Mouse (Mus musculus): Measurements from ENCODE around the gene Tmem132d. TPM values are rescaled to one million over a fixed set of nuclear protein-coding genes. Genes with fewer than 3 reads are reported as not detected.

Gene Tmem132d
- polyA plus RNA-seq, 1 experiment from 2014 or later = 4.1 TPM

DNA sequence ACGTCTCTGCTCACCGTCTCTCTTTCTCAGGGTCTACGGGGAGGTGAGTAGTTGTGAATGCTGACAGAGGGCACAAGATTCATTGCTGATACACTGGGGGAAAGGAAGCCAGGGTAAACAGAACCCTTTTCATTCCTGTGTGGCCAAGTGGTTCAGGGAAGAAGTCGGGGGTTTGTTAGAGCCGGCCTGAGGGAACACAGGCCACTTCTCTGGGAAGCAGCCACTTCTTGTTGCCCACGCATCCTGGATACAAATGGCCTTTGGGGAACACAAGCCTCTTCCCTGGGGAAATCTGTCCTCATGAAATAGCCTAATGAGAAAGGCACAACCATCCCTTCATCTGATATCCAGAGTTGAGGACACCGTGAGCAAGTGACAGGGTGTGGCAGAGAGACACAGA lies 96.0 kb downstream of the Tmem132d start:
- Histone ChIP-seq H3K4me1 (ENCODE audit: control insufficient read depth, insufficient read depth, low read length) (no peaks in the 10 kb centered on the region), H3K9ac (replicated peaks; ENCODE audit: low read length) (no peak overlapping the region), H3K4me3 (replicated peaks; ENCODE audit: low read depth, low read length) (no peak overlapping the region), H3K27ac (replicated peaks; ENCODE audit: low read depth, low read length) (no peak overlapping the region), H3K27me3 (ENCODE audit: control insufficient read depth, insufficient read depth, low read length) (no peaks in the 10 kb centered on the region), H3K9me3 (ENCODE audit: control insufficient read depth, low read length) (no peaks in the 10 kb centered on the region), H3K36me3 (ENCODE audit: control insufficient read depth, insufficient read depth, low read length) (no peaks in the 10 kb centered on the region), H3K4me2 (ENCODE audit: low read length) (no peak overlapping the region)
- no peak for DNase-seq
- ATAC-seq (ENCODE audit: low FRiP score, low TSS enrichment) = no peak
- 87% methylated on average over 7 of the region's 7 CpGs for WGBS

DNA sequence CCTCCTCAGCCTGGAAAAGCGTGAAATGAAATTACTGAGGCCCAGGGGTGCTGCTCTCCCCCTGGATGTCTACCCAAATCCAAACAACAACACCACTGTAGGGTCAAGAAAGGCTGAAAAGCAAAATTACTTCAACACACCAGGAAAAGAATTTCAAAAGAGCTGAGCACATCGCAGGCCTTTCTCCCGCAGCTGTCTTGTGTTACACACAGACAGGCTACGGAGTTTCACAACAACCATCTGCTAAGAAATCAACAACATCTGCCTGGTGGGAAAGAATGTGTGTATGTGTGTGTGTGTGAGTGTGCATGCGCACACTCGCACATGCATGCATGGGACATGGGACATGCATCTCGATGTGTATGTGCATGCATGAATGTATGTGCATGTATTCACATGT lies 100.1 kb downstream of the Tmem132d start:
- Histone ChIP-seq H3K9ac (replicated peaks; ENCODE audit: low read length) (no peak overlapping the region), H3K27ac (replicated peaks; ENCODE audit: low read depth, low read length) (no peak overlapping the region), H3K4me2 (ENCODE audit: low read length) (no peak overlapping the region), H3K4me3 (replicated peaks; ENCODE audit: low read depth, low read length) (no peak overlapping the region), H3K27me3 (ENCODE audit: control insufficient read depth, insufficient read depth, low read length) (no peaks in the 10 kb centered on the region), H3K9me3 (ENCODE audit: control insufficient read depth, low read length) (no peaks in the 10 kb centered on the region), H3K4me1 (ENCODE audit: control insufficient read depth, insufficient read depth, low read length) (no peaks in the 10 kb centered on the region), H3K36me3 (ENCODE audit: control insufficient read depth, insufficient read depth, low read length) (no peaks in the 10 kb centered on the region)
- DNase-seq (no peak), ATAC-seq (ENCODE audit: low FRiP score, low TSS enrichment) (no peak)
- WGBS = 90% methylated on average over 7 of the region's 7 CpGs

GRCm38 (mm10) chr5:128330351-128330750 lies 102.5 kb downstream of the Tmem132d start:
- Histone ChIP-seq H3K9ac (replicated peaks; ENCODE audit: low read length) (no peak overlapping the region), H3K4me3 (replicated peaks; ENCODE audit: low read depth, low read length) (no peak overlapping the region), H3K4me1 (ENCODE audit: control insufficient read depth, insufficient read depth, low read length) (no peaks in the 10 kb centered on the region), H3K27ac (replicated peaks; ENCODE audit: low read depth, low read length) (no peak overlapping the region), H3K27me3 (ENCODE audit: control insufficient read depth, insufficient read depth, low read length) (no peaks in the 10 kb centered on the region), H3K36me3 (ENCODE audit: control insufficient read depth, insufficient read depth, low read length) (no peaks in the 10 kb centered on the region), H3K9me3 (ENCODE audit: control insufficient read depth, low read length) (no peaks in the 10 kb centered on the region), H3K4me2 (ENCODE audit: low read length) (no peak overlapping the region)
- 86% methylated on average over 8 of the region's 8 CpGs for WGBS
- no peak for ATAC-seq (ENCODE audit: low FRiP score, low TSS enrichment)
- DNase-seq = no peak

- no peak overlapping the region for H3K27ac ChIP-seq (replicated peaks; ENCODE audit: low read depth, low read length)
These were observed 130.5 kb downstream of the Tmem132d start for GRCm38 (mm10) chr5:128302387-128302786.

GRCm38 (mm10) chr5:128291191-128291590 lies 141.7 kb downstream of the Tmem132d start:
- no peak for ATAC-seq (ENCODE audit: low FRiP score, low TSS enrichment)

More at GRCm38 (mm10) chr5:128302387-128302786, 130.5 kb downstream of the Tmem132d start:
- ATAC-seq (ENCODE audit: low FRiP score, low TSS enrichment) (no peak), DNase-seq (no peak)
- no peak overlapping the region for H3K9ac ChIP-seq (replicated peaks; ENCODE audit: low read length)
- no peaks in the 10 kb centered on the region for H3K4me1 ChIP-seq (ENCODE audit: control insufficient read depth, insufficient read depth, low read length)
- H3K4me3 ChIP-seq (replicated peaks; ENCODE audit: low read depth, low read length) = no peak overlapping the region
- no peaks in the 10 kb centered on the region for H3K27me3 ChIP-seq (ENCODE audit: control insufficient read depth, insufficient read depth, low read length)
- no peak overlapping the region for H3K4me2 ChIP-seq (ENCODE audit: low read length)
- H3K9me3 ChIP-seq (ENCODE audit: control insufficient read depth, low read length) = no peaks in the 10 kb centered on the region
- WGBS = 79% methylated on average over 2 of the region's 2 CpGs
- H3K36me3 ChIP-seq (ENCODE audit: control insufficient read depth, insufficient read depth, low read length) = no peaks in the 10 kb centered on the region

GRCm38 (mm10) chr5:128273255-128273654 lies 159.6 kb downstream of the Tmem132d start:
- Histone ChIP-seq H3K4me3 (replicated peaks; ENCODE audit: low read depth, low read length) (no peak overlapping the region), H3K4me1 (ENCODE audit: control insufficient read depth, insufficient read depth, low read length) (no peaks in the 10 kb centered on the region), H3K36me3 (ENCODE audit: control insufficient read depth, insufficient read depth, low read length) (no peaks in the 10 kb centered on the region), H3K27me3 (ENCODE audit: control insufficient read depth, insufficient read depth, low read length) (no peaks in the 10 kb centered on the region), H3K4me2 (ENCODE audit: low read length) (no peak overlapping the region), H3K9ac (replicated peaks; ENCODE audit: low read length) (no peak overlapping the region), H3K9me3 (ENCODE audit: control insufficient read depth, low read length) (no peaks in the 10 kb centered on the region), H3K27ac (replicated peaks; ENCODE audit: low read depth, low read length) (no peak overlapping the region)
- WGBS = 19% methylated on average over 6 of the region's 6 CpGs
- ATAC-seq (ENCODE audit: low FRiP score, low TSS enrichment) (no peak), DNase-seq (no peak)

More at GRCm38 (mm10) chr5:128291191-128291590, 141.7 kb downstream of the Tmem132d start:
- Histone ChIP-seq H3K4me1 (ENCODE audit: control insufficient read depth, insufficient read depth, low read length) (no peaks in the 10 kb centered on the region), H3K4me2 (ENCODE audit: low read length) (no peak overlapping the region), H3K27ac (replicated peaks; ENCODE audit: low read depth, low read length) (no peak overlapping the region), H3K9me3 (ENCODE audit: control insufficient read depth, low read length) (no peaks in the 10 kb centered on the region), H3K9ac (replicated peaks; ENCODE audit: low read length) (no peak overlapping the region), H3K4me3 (replicated peaks; ENCODE audit: low read depth, low read length) (no peak overlapping the region), H3K36me3 (ENCODE audit: control insufficient read depth, insufficient read depth, low read length) (no peaks in the 10 kb centered on the region), H3K27me3 (ENCODE audit: control insufficient read depth, insufficient read depth, low read length) (no peaks in the 10 kb centered on the region)
- DNase-seq = no peak
- 20% methylated on average over 2 of the region's 2 CpGs for WGBS

DNA sequence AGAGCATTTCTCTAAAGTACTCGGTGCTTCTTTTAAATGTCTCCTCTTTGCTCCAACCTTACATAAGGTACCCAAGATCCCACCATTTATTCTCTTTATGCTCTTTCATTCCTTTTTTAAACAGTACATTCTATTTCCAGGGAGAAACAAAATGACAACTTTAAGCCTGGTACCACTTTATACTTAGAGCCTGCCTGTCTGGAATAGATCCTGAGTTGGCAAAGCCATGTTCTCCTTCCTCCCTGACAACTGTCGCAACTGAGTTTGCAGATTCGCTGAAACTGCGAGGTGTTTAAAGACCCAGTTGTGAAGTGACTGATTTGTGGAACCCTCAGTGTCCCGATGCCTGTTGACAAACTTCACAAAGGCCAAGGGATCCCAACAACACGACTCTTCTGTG lies 165.5 kb downstream of the Tmem132d start:
- Histone ChIP-seq H3K27ac (replicated peaks; ENCODE audit: low read depth, low read length) (no peak overlapping the region), H3K27me3 (ENCODE audit: control insufficient read depth, insufficient read depth, low read length) (no peaks in the 10 kb centered on the region), H3K36me3 (ENCODE audit: control insufficient read depth, insufficient read depth, low read length) (no peaks in the 10 kb centered on the region), H3K9ac (replicated peaks; ENCODE audit: low read length) (no peak overlapping the region), H3K4me2 (ENCODE audit: low read length) (no peak overlapping the region), H3K9me3 (ENCODE audit: control insufficient read depth, low read length) (no peaks in the 10 kb centered on the region), H3K4me3 (replicated peaks; ENCODE audit: low read depth, low read length) (no peak overlapping the region), H3K4me1 (ENCODE audit: control insufficient read depth, insufficient read depth, low read length) (no peaks in the 10 kb centered on the region)
- no peak for ATAC-seq (ENCODE audit: low FRiP score, low TSS enrichment)
- 97% methylated on average over 6 of the region's 6 CpGs for WGBS
- DNase-seq = no peak

- DNase-seq = no peak
- H3K4me3 ChIP-seq (replicated peaks; ENCODE audit: low read depth, low read length) = no peak overlapping the region
- no peaks in the 10 kb centered on the region for H3K36me3 ChIP-seq (ENCODE audit: control insufficient read depth, insufficient read depth, low read length)
- no peaks in the 10 kb centered on the region for H3K27me3 ChIP-seq (ENCODE audit: control insufficient read depth, insufficient read depth, low read length)
- no peak for ATAC-seq (ENCODE audit: low FRiP score, low TSS enrichment)
- H3K4me1 ChIP-seq (ENCODE audit: control insufficient read depth, insufficient read depth, low read length) = no peaks in the 10 kb centered on the region
- H3K27ac ChIP-seq (replicated peaks; ENCODE audit: low read depth, low read length) = no peak overlapping the region
- no peak overlapping the region for H3K9ac ChIP-seq (replicated peaks; ENCODE audit: low read length)
- no peaks in the 10 kb centered on the region for H3K9me3 ChIP-seq (ENCODE audit: control insufficient read depth, low read length)
- WGBS = 78% methylated on average over 4 of the region's 4 CpGs
- no peak overlapping the region for H3K4me2 ChIP-seq (ENCODE audit: low read length)
These were observed 188.7 kb downstream of the Tmem132d start for GRCm38 (mm10) chr5:128244219-128244618.

GRCm38 (mm10) chr5:128236638-128237335 lies 196.1 kb downstream of the Tmem132d start:
- Histone ChIP-seq H3K4me2 (ENCODE audit: low read length) (no peak overlapping the region), H3K4me1 (ENCODE audit: control insufficient read depth, insufficient read depth, low read length) (no peaks in the 10 kb centered on the region), H3K9me3 (ENCODE audit: control insufficient read depth, low read length) (no peaks in the 10 kb centered on the region), H3K9ac (replicated peaks; ENCODE audit: low read length) (no peak overlapping the region), H3K4me3 (replicated peaks; ENCODE audit: low read depth, low read length) (no peak overlapping the region), H3K27ac (replicated peaks; ENCODE audit: low read depth, low read length) (no peak overlapping the region), H3K27me3 (ENCODE audit: control insufficient read depth, insufficient read depth, low read length) (no peaks in the 10 kb centered on the region), H3K36me3 (ENCODE audit: control insufficient read depth, insufficient read depth, low read length) (no peaks in the 10 kb centered on the region)
- ATAC-seq (ENCODE audit: low FRiP score, low TSS enrichment) = no peak
- WGBS = 66% methylated on average over 9 of the region's 9 CpGs
- no peak for DNase-seq
